Mouse (Mus musculus) lung, postnatal 0 days (tissue): ENCODE data around the gene Ror1. TPM values are rescaled to one million over a fixed set of nuclear protein-coding genes. Genes with fewer than 3 reads are reported as not detected.

ENCODE experiments used
- ATAC-seq: fragments of 200-750 bp; cut with Nextera tagmentation; 2 replicates; pipeline ENCODE4 v1.8.0; 2017; ENCODE audit warnings: moderate library complexity
- DNase-seq: peaks from one replicate; pipeline ENCODE4 v3.0.0-alpha.2; 2016; ENCODE audit warnings: low spot score
- H3K27ac ChIP-seq: fragments of 300-500 bp; sonication (generic); 2 replicates; pipeline ENCODE4 v1.5.1; 2014; ENCODE audit warnings: antibody characterized with exemption, mild to moderate bottlenecking, low read length, mixed read lengths
- H3K27me3 ChIP-seq: fragments of 300-500 bp; sonication (generic); replicated peaks from 2 replicates; pipeline ENCODE4 v1.6.1; 2014; ENCODE audit warnings: low read length, mixed read lengths; ENCODE audit not compliant: insufficient read depth
- H3K36me3 ChIP-seq: fragments of 300-500 bp; sonication (generic); 2 replicates; pipeline ENCODE4 v1.6.1; 2014; ENCODE audit warnings: low read length, mixed read lengths; ENCODE audit not compliant: insufficient read depth
- H3K4me1 ChIP-seq: fragments of 300-500 bp; sonication (generic); 2 replicates; pipeline ENCODE4 v1.6.1; 2014; ENCODE audit warnings: antibody characterized with exemption, low read depth, low read length, mixed read lengths; ENCODE audit not compliant: insufficient read depth
- H3K4me2 ChIP-seq: fragments of 300-500 bp; sonication (generic); replicated peaks from 2 replicates; pipeline ENCODE4 v1.6.1; 2014; ENCODE audit warnings: low read depth, mild to moderate bottlenecking, low read length, moderate library complexity, mixed read lengths
- H3K4me3 ChIP-seq: fragments of 300-500 bp; sonication (generic); 2 replicates; pipeline ENCODE4 v1.5.1; 2014; ENCODE audit warnings: low read depth, low read length
- H3K9ac ChIP-seq: fragments of 300-500 bp; sonication (generic); replicated peaks from 2 replicates; pipeline ENCODE4 v1.6.1; 2014; ENCODE audit warnings: low read depth, mild to moderate bottlenecking
- H3K9me3 ChIP-seq: fragments of 300-500 bp; sonication (generic); 2 replicates; pipeline ENCODE4 v1.6.1; 2016; ENCODE audit warnings: low read length, mixed read lengths
- CTCF ChIP-seq: IDR thresholded peaks from 2 replicates; pipeline ENCODE4 v1.5.1; 2016; ENCODE audit warnings: antibody characterized with exemption, mild to moderate bottlenecking
- EP300 ChIP-seq: IDR thresholded peaks from 2 replicates; pipeline ENCODE4 v1.6.1; 2016; ENCODE audit warnings: antibody characterized with exemption, mild to moderate bottlenecking, control low read depth
- WGBS: fragments of 180-500 bp; shearing (Covaris S2); extraction: QIAGEN DNeasy Blood & Tissue Kit; methylation state at CpG from one replicate; pipeline ENCODE4 v1.1.7; 2014; 5-methylcytosine and 5-hydroxymethylcytosine counted together
- polyA plus RNA-seq: library from polyadenylated mRNA; unstranded; fragments of >200 nt; fragmentation: Nextera tagmentation; extraction: Ambion mirVana; gene quantifications from 2 replicates; pipeline ENCODE4 v1.2.1, GENCODE M21; 2015

Gene Ror1
- polyA plus RNA-seq, 1 experiment from 2014 or later, result 6.2 TPM

GRCm38 (mm10) chr4:100286111-100286541 lies 190.5 kb downstream of the Ror1 start:
- no peak overlapping the region for H3K4me2 ChIP-seq
- TF ChIP-seq EP300, result no peak
- TF ChIP-seq CTCF, result no peak
- no peaks in the 10 kb centered on the region for H3K36me3 ChIP-seq
- H3K27ac ChIP-seq, result no peak overlapping the region
- no peaks in the 10 kb centered on the region; the same call in 1 of the 2 replicates for H3K4me1 ChIP-seq
- no peaks in the 10 kb centered on the region for H3K27me3 ChIP-seq
- DNase-seq, result no peak
- no peak overlapping the region for H3K4me3 ChIP-seq
- ATAC-seq, result no peak
- H3K9ac ChIP-seq, result no peak overlapping the region
- no peaks in the 10 kb centered on the region for H3K9me3 ChIP-seq
- WGBS, result 48% methylated on average over 7 of the region's 7 CpGs

GRCm38 (mm10) chr4:100286800-100287199 lies 191.2 kb downstream of the Ror1 start:
- H3K27ac ChIP-seq, result no peak overlapping the region

GRCm38 (mm10) chr4:100287829-100288228 lies 192.2 kb downstream of the Ror1 start:
- Histone ChIP-seq H3K4me2 (no peak overlapping the region), H3K9me3 (no peaks in the 10 kb centered on the region), H3K4me1 (no peaks in the 10 kb centered on the region; the same call in 1 of the 2 replicates), H3K27ac (no peak overlapping the region), H3K27me3 (no peaks in the 10 kb centered on the region), H3K4me3 (no peak overlapping the region), H3K9ac (no peak overlapping the region), H3K36me3 (no peaks in the 10 kb centered on the region)
- TF ChIP-seq CTCF (no peak), EP300 (no peak)
- DNase-seq (no peak), ATAC-seq (no peak)
- WGBS, result 69% methylated on average over 4 of the region's 4 CpGs

More at GRCm38 (mm10) chr4:100286800-100287199, 191.2 kb downstream of the Ror1 start:
- H3K4me1 ChIP-seq, result no peaks in the 10 kb centered on the region; the same call in 1 of the 2 replicates
- no peak overlapping the region for H3K9ac ChIP-seq
- DNase-seq (no peak), ATAC-seq (no peak)
- H3K4me2 ChIP-seq, result no peak overlapping the region
- H3K36me3 ChIP-seq, result no peaks in the 10 kb centered on the region
- H3K27me3 ChIP-seq, result no peaks in the 10 kb centered on the region
- TF ChIP-seq CTCF (no peak), EP300 (no peak)
- no peak overlapping the region for H3K4me3 ChIP-seq
- H3K9me3 ChIP-seq, result no peaks in the 10 kb centered on the region

- no peaks in the 10 kb centered on the region for H3K9me3 ChIP-seq
- 63% methylated on average over 5 of the region's 5 CpGs for WGBS
- DNase-seq, result peak; percentile 42
- H3K27me3 ChIP-seq, result no peaks in the 10 kb centered on the region
- no peak overlapping the region for H3K9ac ChIP-seq
- TF ChIP-seq CTCF, result no peak
- peak; percentile 18; the same call in 1 of the 2 replicates for TF ChIP-seq EP300
- no peak overlapping the region for H3K4me2 ChIP-seq
- ATAC-seq, result peak; percentile 57
- no peaks in the 10 kb centered on the region; the same call in 1 of the 2 replicates for H3K4me1 ChIP-seq
- H3K27ac ChIP-seq, result 0 out of 2 replicates have a peak overlapping the region, but pooled peaks have one; percentile 16
- H3K36me3 ChIP-seq, result no peaks in the 10 kb centered on the region
- no peak overlapping the region for H3K4me3 ChIP-seq
Measured at GRCm38 (mm10) chr4:100291015-100291651, 195.5 kb downstream of the Ror1 start.

GRCm38 (mm10) chr4:100297678-100298077 lies 202.1 kb downstream of the Ror1 start:
- no peak overlapping the region for H3K4me2 ChIP-seq
- no peak overlapping the region for H3K27ac ChIP-seq
- H3K27me3 ChIP-seq, result no peaks in the 10 kb centered on the region
- no peak overlapping the region for H3K9ac ChIP-seq
- no peaks in the 10 kb centered on the region for H3K36me3 ChIP-seq
- 49% methylated on average over 6 of the region's 6 CpGs for WGBS
- ATAC-seq, result no peak; the same call in 1 of the 2 replicates
- peak; percentile 28 for DNase-seq
- no peaks in the 10 kb centered on the region for H3K9me3 ChIP-seq
- no peak for TF ChIP-seq CTCF
- no peak for TF ChIP-seq EP300
- H3K4me3 ChIP-seq, result no peak overlapping the region
- H3K4me1 ChIP-seq, result no peaks in the 10 kb centered on the region

- Histone ChIP-seq H3K4me3 (no peak overlapping the region), H3K36me3 (no peaks in the 10 kb centered on the region), H3K4me2 (no peak overlapping the region), H3K9ac (no peak overlapping the region), H3K9me3 (no peaks in the 10 kb centered on the region), H3K27ac (no peak overlapping the region), H3K27me3 (no peaks in the 10 kb centered on the region), H3K4me1 (no peaks in the 10 kb centered on the region)
- 69% methylated on average over 5 of the region's 5 CpGs for WGBS
- TF ChIP-seq EP300 (no peak), CTCF (no peak)
- DNase-seq (no peak), ATAC-seq (no peak)
Measured at GRCm38 (mm10) chr4:100298566-100298965, 203.0 kb downstream of the Ror1 start.
